Mouse (Mus musculus) heart, adult 2 months (tissue): ENCODE measurements around the gene Hcrtr2.

Experiments
- CTCF ChIP-seq: fragments of 200-600 bp; IDR thresholded peaks from 2 replicates; pipeline ENCODE4 v1.8.1; 2022; ENCODE audit warnings: antibody characterized with exemption, mild to moderate bottlenecking, moderate library complexity
- EP300 ChIP-seq: fragments of 200-500 bp; IDR thresholded peaks from 2 replicates; pipeline ENCODE4 v1.6.1; 2011; ENCODE audit warnings: low read depth, low read length, control low read depth; ENCODE audit not compliant: insufficient read depth
- POLR2A ChIP-seq: fragments of 200-500 bp; IDR thresholded peaks from 2 replicates; pipeline ENCODE4 v1.6.1; 2011; ENCODE audit warnings: mild to moderate bottlenecking, low read depth, low read length, control low read depth; ENCODE audit not compliant: insufficient read depth

DNA sequence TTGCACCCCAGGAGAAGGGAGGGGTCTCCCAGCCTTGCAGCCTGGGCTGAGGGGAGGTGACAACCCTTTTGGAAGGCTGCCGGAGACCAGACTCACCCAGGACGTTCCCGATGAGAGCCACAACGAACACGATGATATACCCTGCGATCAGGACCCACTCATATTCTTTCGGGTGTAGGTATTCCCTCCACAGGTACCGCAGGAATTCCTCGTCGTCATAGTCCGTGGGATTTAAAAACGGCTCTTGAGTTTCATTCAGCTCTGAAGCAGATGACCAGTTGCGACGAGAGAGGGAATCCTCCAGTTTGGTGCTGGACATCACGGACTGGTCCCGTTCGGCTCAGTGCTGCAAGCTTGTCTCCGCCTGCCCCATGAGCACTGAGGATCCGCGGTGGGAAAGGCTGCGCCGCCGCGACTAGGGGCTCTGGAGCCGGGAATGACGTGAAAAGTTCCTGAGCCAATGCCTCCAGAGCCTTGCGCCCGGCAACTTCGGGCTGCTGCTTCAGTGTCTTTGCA, 412 bp downstream of the Hcrtr2 start:
- TF ChIP-seq POLR2A = no peak
- no peak for TF ChIP-seq CTCF
- TF ChIP-seq EP300 = no peak
